Mouse (Mus musculus) forebrain, postnatal 0 days (tissue): ENCODE data around the gene Rln3. TPM values are rescaled to one million over a fixed set of nuclear protein-coding genes. Genes with fewer than 3 reads are reported as not detected.

Experiments
- ATAC-seq: fragments of 200-750 bp; cut with Nextera tagmentation; 2 replicates; pipeline ENCODE4 v1.8.0; 2017; ENCODE audit warnings: mild to moderate bottlenecking, moderate library complexity
- DNase-seq: peaks from one replicate; pipeline ENCODE4 v3.0.0-alpha.2; 2015
- H3K27ac ChIP-seq: fragments of 300-500 bp; sonication (generic); 2 replicates; pipeline ENCODE4 v1.5.1; 2014; ENCODE audit warnings: low read depth, mild to moderate bottlenecking, antibody characterized with exemption, low read length, moderate library complexity, mixed read lengths
- H3K27me3 ChIP-seq: fragments of 300-500 bp; sonication (generic); 2 replicates; pipeline ENCODE4 v1.6.1; 2014; ENCODE audit warnings: mild to moderate bottlenecking, low read length, mixed read lengths; ENCODE audit not compliant: insufficient read depth
- H3K36me3 ChIP-seq: fragments of 300-500 bp; sonication (generic); 2 replicates; pipeline ENCODE4 v1.6.1; 2014; ENCODE audit warnings: mild to moderate bottlenecking, moderate library complexity; ENCODE audit not compliant: insufficient read depth
- H3K4me1 ChIP-seq: fragments of 300-500 bp; sonication (generic); 2 replicates; pipeline ENCODE4 v1.6.1; 2014; ENCODE audit warnings: antibody characterized with exemption; ENCODE audit not compliant: insufficient read depth
- H3K4me2 ChIP-seq: fragments of 300-500 bp; sonication (generic); 2 replicates; pipeline ENCODE4 v1.6.1; 2014; ENCODE audit warnings: low read depth, mild to moderate bottlenecking, moderate library complexity
- H3K4me3 ChIP-seq: fragments of 300-500 bp; sonication (generic); 2 replicates; pipeline ENCODE4 v1.5.1; 2014; ENCODE audit warnings: low read depth, low read length, mixed read lengths
- H3K9ac ChIP-seq: fragments of 300-500 bp; sonication (generic); 2 replicates; pipeline ENCODE4 v1.6.1; 2014; ENCODE audit warnings: mild to moderate bottlenecking
- H3K9me3 ChIP-seq: fragments of 300-500 bp; sonication (generic); 2 replicates; pipeline ENCODE4 v1.6.1; 2016; ENCODE audit warnings: low read length
- CTCF ChIP-seq: sonication (generic); IDR thresholded peaks from 2 replicates; pipeline ENCODE4 v1.5.1; 2016; ENCODE audit warnings: antibody characterized with exemption, control low read depth, low read depth
- WGBS: fragments of 180-500 bp; shearing (Covaris S2); extraction: QIAGEN DNeasy Blood & Tissue Kit; methylation state at CpG from one replicate; pipeline ENCODE4 v1.1.7; 2014; 5-methylcytosine and 5-hydroxymethylcytosine counted together
- polyA plus RNA-seq: library from polyadenylated mRNA; unstranded; fragments of >200 nt; fragmentation: Nextera tagmentation; extraction: Ambion mirVana; gene quantifications from 2 replicates; pipeline ENCODE4 v1.2.1, GENCODE M21; 2015
- total RNA-seq: library from RNA; depleted of rRNA; stranded (reverse); fragments of >200 nt; gene quantifications from 2 replicates; pipeline ENCODE4 v1.2.3, GENCODE M21; 2014; rRNA removed

Rln3 gene
- total RNA-seq (0.33 TPM in 1 of 2 replicates, not detected in the other), polyA plus RNA-seq (not detected in 2 replicates)

DNA sequence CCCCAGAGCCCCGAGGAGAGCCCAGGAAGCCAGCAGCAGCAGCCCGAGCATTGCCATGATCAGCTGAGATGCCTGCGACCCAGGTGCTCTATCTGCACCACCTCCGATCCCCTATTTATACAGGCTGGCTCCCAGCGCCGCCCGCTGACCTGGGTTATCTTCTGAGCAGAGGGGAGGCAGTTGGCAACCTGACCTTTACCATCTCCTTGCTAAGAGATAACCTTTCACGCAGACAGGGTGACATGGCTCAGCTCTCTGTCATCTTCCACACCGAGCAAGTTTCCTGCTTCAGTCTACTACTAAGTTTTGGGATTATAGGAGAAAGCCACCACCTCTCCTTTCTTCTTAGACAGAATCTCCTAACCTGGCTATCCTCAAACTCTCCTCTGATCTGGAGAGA lies at the start of gene Rln3:
Gene Rln3, minus strand, starts transcription at position 101 of the 400 bp plus-strand sequence.
- Histone ChIP-seq H3K27ac (no peak within 1 kb of the TSS), H3K36me3 (no peaks in the 10 kb centered on the region), H3K9me3 (no peaks in the 10 kb centered on the region), H3K4me1 (peaks cover 6% of the 10 kb centered on the region; the same call in 1 of the 2 replicates), H3K27me3 (peaks cover 34% of the 10 kb centered on the region), H3K4me2 (no peak within 1 kb of the TSS), H3K4me3 (no peak within 1 kb of the TSS), H3K9ac (no peak within 1 kb of the TSS)
- 11% methylated on average over 9 of the region's 9 CpGs for WGBS
- TF ChIP-seq CTCF: no peak
- DNase-seq (no peak), ATAC-seq (no peak)

DNA sequence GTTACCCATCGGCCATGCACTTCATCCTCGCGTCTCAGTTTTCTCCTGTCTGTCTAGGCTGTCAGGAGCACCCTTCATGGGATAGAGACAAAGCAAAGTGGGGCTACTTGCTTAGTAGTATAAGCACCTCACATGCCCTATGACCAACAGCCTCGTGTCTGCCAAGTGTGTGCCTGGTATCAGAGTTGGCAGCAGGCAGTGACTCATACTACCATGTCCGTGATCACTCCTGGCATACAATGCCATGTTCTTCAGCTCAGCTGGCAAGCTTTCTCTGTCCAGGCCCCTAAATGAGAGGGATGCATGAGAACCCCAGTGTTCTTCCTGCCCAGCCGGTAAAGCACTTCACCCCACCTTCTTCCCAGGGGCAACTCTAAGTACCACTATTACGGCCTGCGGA lies 45.8 kb upstream of the Rln3 start:
- H3K9ac ChIP-seq: no peak overlapping the region
- DNase-seq: no peak
- H3K4me2 ChIP-seq: no peak overlapping the region
- H3K27ac ChIP-seq: no peak overlapping the region
- H3K9me3 ChIP-seq: no peaks in the 10 kb centered on the region
- H3K36me3 ChIP-seq: peaks cover 88% of the 10 kb centered on the region
- no peaks in the 10 kb centered on the region for H3K4me1 ChIP-seq
- TF ChIP-seq CTCF: no peak
- H3K27me3 ChIP-seq: no peaks in the 10 kb centered on the region
- no peak for ATAC-seq
- 87% methylated on average over 8 of the region's 8 CpGs for WGBS
- H3K4me3 ChIP-seq: no peak overlapping the region

DNA sequence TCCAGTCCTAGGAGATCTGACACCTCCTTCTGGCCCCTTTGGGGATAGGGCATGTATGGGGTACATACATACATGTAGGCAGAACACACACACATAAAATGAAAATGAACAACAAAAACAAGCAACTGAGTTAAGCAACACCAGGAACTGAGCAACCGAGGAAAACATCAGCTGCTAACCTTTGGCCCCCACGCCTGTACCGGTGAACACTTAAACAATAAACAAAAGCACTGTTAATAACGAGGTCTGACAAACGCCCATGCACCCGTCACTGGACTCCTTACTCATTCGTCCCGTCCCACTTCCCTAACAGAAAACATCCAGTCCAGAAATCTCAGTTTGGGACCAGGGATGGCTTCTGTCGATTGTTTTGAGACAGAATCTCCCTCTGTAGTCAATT lies 44.5 kb upstream of the Rln3 start:
- Histone ChIP-seq H3K4me1 (no peaks in the 10 kb centered on the region), H3K9ac (no peak overlapping the region), H3K4me3 (no peak overlapping the region), H3K27me3 (no peaks in the 10 kb centered on the region), H3K9me3 (no peaks in the 10 kb centered on the region), H3K27ac (no peak overlapping the region), H3K36me3 (peaks cover 86% of the 10 kb centered on the region), H3K4me2 (no peak overlapping the region)
- DNase-seq (no peak), ATAC-seq (no peak)
- 64% methylated on average over 9 of the region's 9 CpGs for WGBS
- TF ChIP-seq CTCF: no peak

DNA sequence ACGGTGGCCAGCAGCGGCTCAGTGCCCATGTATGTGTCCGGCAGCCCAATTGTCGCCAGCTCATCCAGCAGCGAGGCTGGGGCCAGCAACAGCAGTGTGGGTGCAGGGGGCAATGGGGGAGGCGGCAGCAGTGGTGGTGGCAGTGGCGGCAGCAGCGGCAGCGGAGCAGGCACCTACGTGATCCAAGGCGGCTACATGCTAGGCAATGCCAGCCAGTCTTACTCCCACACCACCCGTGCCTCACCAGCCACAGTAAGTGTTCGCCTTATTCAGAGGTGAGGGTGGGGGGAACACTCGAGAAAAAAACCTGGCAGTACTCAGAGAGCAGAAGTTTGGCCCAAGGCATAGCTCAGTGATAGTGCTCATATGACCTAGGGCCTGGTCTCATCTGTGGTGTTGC lies 43.0 kb upstream of the Rln3 start:
- H3K4me3 ChIP-seq: no peak overlapping the region
- TF ChIP-seq CTCF: no peak
- H3K36me3 ChIP-seq: peaks cover 78% of the 10 kb centered on the region
- H3K27ac ChIP-seq: no peak overlapping the region
- no peak overlapping the region for H3K9ac ChIP-seq
- no peaks in the 10 kb centered on the region for H3K4me1 ChIP-seq
- H3K27me3 ChIP-seq: no peaks in the 10 kb centered on the region
- no peak overlapping the region for H3K4me2 ChIP-seq
- no peaks in the 10 kb centered on the region for H3K9me3 ChIP-seq
- WGBS: 93% methylated on average over 14 of the region's 14 CpGs
- no peak for DNase-seq
- no peak for ATAC-seq

- no peaks in the 10 kb centered on the region for H3K27me3 ChIP-seq
- TF ChIP-seq CTCF: no peak
- H3K27ac ChIP-seq: no peak overlapping the region
- DNase-seq (no peak), ATAC-seq (no peak)
- 85% methylated on average over 7 of the region's 7 CpGs for WGBS
- H3K4me3 ChIP-seq: no peak overlapping the region
- H3K4me2 ChIP-seq: no peak overlapping the region
- H3K9me3 ChIP-seq: no peaks in the 10 kb centered on the region
- peaks cover 78% of the 10 kb centered on the region for H3K36me3 ChIP-seq
- H3K9ac ChIP-seq: no peak overlapping the region
- no peaks in the 10 kb centered on the region for H3K4me1 ChIP-seq
Observed at GRCm38 (mm10) chr8:84087156-84087555, 42.4 kb upstream of the Rln3 start.

DNA sequence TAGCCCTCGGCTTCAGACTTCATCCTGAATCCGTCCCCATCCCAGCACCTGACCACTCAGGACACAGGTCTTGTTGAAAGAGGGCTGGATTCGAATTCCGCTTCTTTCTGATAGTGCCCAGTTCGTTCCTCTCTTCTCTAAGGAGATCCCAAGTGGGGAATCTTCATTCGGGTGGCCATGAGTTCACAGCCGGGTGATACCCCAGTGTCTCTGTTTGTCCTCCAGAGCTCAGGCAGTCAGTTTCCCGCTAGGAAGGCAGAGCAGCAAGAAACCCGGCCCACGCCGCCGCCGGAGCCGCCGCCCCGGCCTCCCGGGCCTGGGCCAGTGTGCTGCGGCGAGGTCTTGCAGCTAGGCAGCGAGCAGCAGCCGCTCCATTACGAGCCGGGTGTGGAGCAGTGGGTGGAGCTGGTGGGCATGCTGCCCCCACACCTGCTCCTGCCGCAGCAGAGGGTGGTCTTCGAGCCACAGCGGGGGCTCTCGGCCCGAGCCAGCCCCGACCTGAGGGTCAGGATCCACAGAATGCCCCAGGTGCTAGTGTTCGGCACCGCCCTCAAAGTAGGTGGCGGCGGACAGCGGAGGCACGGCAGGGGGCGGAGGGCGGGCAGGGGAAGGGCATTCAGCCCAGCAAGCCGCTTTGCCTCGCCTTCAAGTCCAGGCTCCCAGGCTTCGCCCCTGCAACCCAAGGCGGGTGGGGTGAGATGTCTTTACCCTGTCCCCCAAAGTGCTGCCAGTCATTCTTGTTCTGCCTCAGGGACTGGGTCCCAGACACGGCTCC lies 39.7 kb upstream of the Rln3 start:
- WGBS: 38% methylated on average over 40 of the region's 42 CpGs
- H3K9ac ChIP-seq: no peak overlapping the region

GRCm38 (mm10) chr8:84083829-84084241 lies 39.0 kb upstream of the Rln3 start:
- no peaks in the 10 kb centered on the region for H3K27me3 ChIP-seq
- H3K36me3 ChIP-seq: peaks cover 77% of the 10 kb centered on the region
- DNase-seq (no peak), ATAC-seq (peak; percentile 66)
- no peak overlapping the region for H3K9ac ChIP-seq
- 33% methylated on average over 8 of the region's 8 CpGs for WGBS
- no peaks in the 10 kb centered on the region for H3K4me1 ChIP-seq
- peak; percentile 33 for TF ChIP-seq CTCF
- H3K27ac ChIP-seq: no peak overlapping the region
- H3K9me3 ChIP-seq: no peaks in the 10 kb centered on the region
- H3K4me3 ChIP-seq: no peak overlapping the region
- no peak overlapping the region for H3K4me2 ChIP-seq

More for the DNA sequence above, 39.7 kb upstream of the Rln3 start:
- peaks cover 78% of the 10 kb centered on the region for H3K36me3 ChIP-seq
- no peaks in the 10 kb centered on the region for H3K4me1 ChIP-seq
- no peak for DNase-seq
- no peak for TF ChIP-seq CTCF
- no peaks in the 10 kb centered on the region for H3K9me3 ChIP-seq
- ATAC-seq: no peak
- H3K4me3 ChIP-seq: no peak overlapping the region
- no peak overlapping the region for H3K4me2 ChIP-seq
- H3K27ac ChIP-seq: no peak overlapping the region
- H3K27me3 ChIP-seq: no peaks in the 10 kb centered on the region
